Comparison of ENCODE assay signal across 17 mouse cellular contexts in the genomic region with DNA sequence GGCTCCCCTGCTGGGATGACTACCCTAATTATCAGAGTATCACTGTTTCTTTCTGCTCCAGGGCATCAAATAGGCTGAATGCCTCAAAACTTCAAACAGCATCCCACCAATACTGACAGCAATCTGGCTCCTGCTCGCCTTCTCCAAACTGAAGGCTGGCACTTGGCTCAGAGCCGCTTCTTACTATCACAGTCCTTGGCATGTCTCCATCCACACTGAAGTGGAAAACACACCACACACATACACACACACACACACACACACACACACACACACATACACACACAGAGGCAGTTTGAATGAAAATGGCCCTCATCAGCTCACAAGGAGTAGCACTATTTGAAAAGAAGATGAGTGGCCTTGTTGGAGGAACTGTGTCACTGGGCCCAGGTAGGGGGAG. TPM values are rescaled to one million over a fixed set of nuclear protein-coding genes. Genes with fewer than 3 reads are reported as not detected.
DNase-seq lines count a peak whose midpoint lies in the region; ATAC-seq lines count a peak whose summit lies in the region.
"Had no signal": no experiment of that assay in that cellular context is flagged by ENCODE, and none has a peak within 500 bp of the region (broad histone marks: within the 10 kb centered on the region; RNA-seq: fewer than 3 reads in every experiment).

No protein-coding gene starts in this region.

- DNase-seq in forebrain, embryonic 11.5 days (ENCODE audit: low spot score) = no peak
- DNase-seq in left cerebral cortex, postnatal 10 days (ENCODE audit: extremely low spot score in 1 of 2, low spot score in 2 of 2) = peak; percentile 40 to 43
- DNase-seq in left cerebral cortex, adult 8-10 months (ENCODE audit: low spot score in 2 of 2) = no peak
- peak; percentile 17 for DNase-seq in right cerebral cortex, postnatal 14 days
- no peak for DNase-seq in right cerebral cortex, postnatal 25 days
- no peak for DNase-seq in spleen, adult 18-20 months
- no peak for DNase-seq in frontal cortex, postnatal 25 days (ENCODE audit: low spot score in 2 of 2)
- DNase-seq: adrenal gland, postnatal 25 days; cerebellum, adult 11-12 months; gastrocnemius, adult 2 months; heart, adult 2 months; kidney, adult 11 months; kidney, postnatal 14 days; liver had no signal

- no peak overlapping the region for H3K4me2 ChIP-seq in forebrain, embryonic 12.5 days
- no peak overlapping the region for H3K4me2 ChIP-seq in forebrain, embryonic 11.5 days (ENCODE audit: low read depth, low read length, severe bottlenecking)
- H3K4me2 ChIP-seq: lung, embryonic 15.5 days had no signal

- 58% methylated on average over 2 of the region's 2 CpGs for WGBS in forebrain, embryonic 12.5 days
- 44% methylated on average over 2 of the region's 2 CpGs for WGBS in forebrain, embryonic 11.5 days

- no peaks in the 10 kb centered on the region for H3K36me3 ChIP-seq in forebrain, embryonic 12.5 days (replicated peaks)
- no peaks in the 10 kb centered on the region for H3K36me3 ChIP-seq in forebrain, embryonic 11.5 days (ENCODE audit: control insufficient read depth, insufficient read depth, low read length)
- H3K36me3 ChIP-seq: lung, embryonic 15.5 days had no signal

- peak; percentile 30; the same call in 1 of the 2 replicates for ATAC-seq in forebrain, embryonic 12.5 days (ENCODE audit: low FRiP score)
- ATAC-seq in forebrain, embryonic 11.5 days (replicated peaks; ENCODE audit: low FRiP score) = no peak

- H3K27me3 ChIP-seq in forebrain, embryonic 12.5 days = 0 out of 2 replicates have a peak, but pooled peaks cover 10% of the 10 kb centered on the region
- no peaks in the 10 kb centered on the region for H3K27me3 ChIP-seq in forebrain, embryonic 11.5 days (ENCODE audit: control insufficient read depth, insufficient read depth, low read length)
- H3K27me3 ChIP-seq: lung, embryonic 15.5 days had no signal

- H3K9ac ChIP-seq in forebrain, embryonic 12.5 days = no peak overlapping the region
- no peak overlapping the region for H3K9ac ChIP-seq in forebrain, embryonic 11.5 days (ENCODE audit: low read length)
- H3K9ac ChIP-seq: lung, embryonic 15.5 days had no signal

- intact Hi-C loops in left cerebral cortex, postnatal 10 days (cut with DNase I) = no loop called here

- no peaks in the 10 kb centered on the region for H3K9me3 ChIP-seq in forebrain, embryonic 12.5 days
- no peaks in the 10 kb centered on the region for H3K9me3 ChIP-seq in forebrain, embryonic 11.5 days (ENCODE audit: control insufficient read depth, low read length)
- H3K9me3 ChIP-seq: lung, embryonic 15.5 days had no signal

- H3K27ac ChIP-seq in forebrain, embryonic 12.5 days = no peak overlapping the region
- H3K27ac ChIP-seq in forebrain, embryonic 11.5 days (ENCODE audit: low read depth, low read length) = no peak overlapping the region
- H3K27ac ChIP-seq: gastrocnemius, adult 2 months; heart, adult 2 months; lung, embryonic 15.5 days had no signal

- peaks cover 2% of the 10 kb centered on the region for H3K4me1 ChIP-seq in forebrain, embryonic 12.5 days
- no peaks in the 10 kb centered on the region for H3K4me1 ChIP-seq in forebrain, embryonic 11.5 days (replicated peaks; ENCODE audit: control insufficient read depth, insufficient read depth, low read length)

- H3K4me3 ChIP-seq in forebrain, embryonic 12.5 days (replicated peaks) = no peak overlapping the region
- H3K4me3 ChIP-seq in forebrain, embryonic 11.5 days (ENCODE audit: low read depth, low read length) = no peak overlapping the region
- H3K4me3 ChIP-seq: erythroblast, embryonic 14.5 days; gastrocnemius, adult 2 months; heart, adult 2 months; lung, embryonic 15.5 days had no signal

RNA-seq across cellular contexts. Expression of a gene that starts 35.8 kb away (rescaled TPM):
- 42.2 and 42.8 TPM in 2 replicates for polyA plus RNA-seq in forebrain, embryonic 12.5 days (2016; fragmentation: Nextera tagmentation; extraction: Ambion mirVana)
- polyA plus RNA-seq in forebrain, embryonic 11.5 days (2014; fragmentation: Nextera tagmentation; extraction: Ambion mirVana) = 39.8 and 42.9 TPM in 2 replicates
- 10 to 100 TPM; 24.5 to 27.0 TPM for total RNA-seq in left cerebral cortex, postnatal 10 days (2021)
- total RNA-seq in left cerebral cortex, adult 8-10 months (2022) = 10 to 100 TPM; 22.6 to 28.0 (median 26.5) TPM

Comparison
In these comparisons a context has a peak if more than half of its experiments do, and no peak if none do; other contexts are left out.
1. DNase-seq: peak in left cerebral cortex, postnatal 10 days (2 of 2) and right cerebral cortex, postnatal 14 days (single experiment); none in forebrain, embryonic 11.5 days (single experiment), left cerebral cortex, adult 8-10 months (0 of 2), right cerebral cortex, postnatal 25 days (single experiment), spleen, adult 18-20 months (0 of 2) and frontal cortex, postnatal 25 days (0 of 2).